Mouse (Mus musculus) limb, embryonic 11.5 days (tissue): ENCODE measurements around the gene Tmsb15a. TPM values are rescaled to one million over a fixed set of nuclear protein-coding genes. Genes with fewer than 3 reads are reported as not detected.

Experiments used
- ATAC-seq: fragments of 200-750 bp; cut with Nextera tagmentation; 2 replicates; pipeline ENCODE4 v1.8.0; 2017; ENCODE audit warnings: low read depth; ENCODE audit not compliant: insufficient number of reproducible peaks, low FRiP score, low TSS enrichment
- DNase-seq: peaks from one replicate; pipeline ENCODE4 v3.0.0-alpha.2; 2015; ENCODE audit warnings: low spot score
- H3K27ac ChIP-seq: fragments of 300-500 bp; sonication (generic); replicated peaks from 2 replicates; pipeline ENCODE4 v1.5.1; 2014; ENCODE audit warnings: low read depth, mild to moderate bottlenecking, low read length
- H3K27me3 ChIP-seq: fragments of 300-500 bp; sonication (generic); 2 replicates; pipeline ENCODE4 v1.6.1; 2014; ENCODE audit warnings: mild to moderate bottlenecking, low read length, mixed read lengths; ENCODE audit not compliant: control insufficient read depth, insufficient read depth
- H3K36me3 ChIP-seq: fragments of 300-500 bp; sonication (generic); 2 replicates; pipeline ENCODE4 v1.6.1; 2014; ENCODE audit warnings: mild to moderate bottlenecking, low read length, moderate library complexity, mixed read lengths; ENCODE audit not compliant: control insufficient read depth, insufficient read depth
- H3K4me1 ChIP-seq: fragments of 300-500 bp; sonication (generic); 2 replicates; pipeline ENCODE4 v1.6.1; 2014; ENCODE audit warnings: low read length, mixed read lengths; ENCODE audit not compliant: control insufficient read depth, insufficient read depth
- H3K4me2 ChIP-seq: fragments of 300-500 bp; sonication (generic); 2 replicates; pipeline ENCODE4 v1.6.1; 2014; ENCODE audit warnings: low read depth, mild to moderate bottlenecking, moderate library complexity; ENCODE audit not compliant: severe bottlenecking
- H3K4me3 ChIP-seq: fragments of 300-500 bp; sonication (generic); 2 replicates; pipeline ENCODE4 v1.5.1; 2014; ENCODE audit warnings: low read depth, low read length
- H3K9ac ChIP-seq: fragments of 300-500 bp; sonication (generic); 2 replicates; pipeline ENCODE4 v1.6.1; 2014; ENCODE audit warnings: mild to moderate bottlenecking, low read length
- H3K9me3 ChIP-seq: fragments of 300-500 bp; sonication (generic); 2 replicates; pipeline ENCODE4 v1.6.1; 2016; ENCODE audit warnings: low read length; ENCODE audit not compliant: control insufficient read depth
- WGBS: fragments of 180-500 bp; shearing (Covaris S2); extraction: QIAGEN DNeasy Blood & Tissue Kit; methylation state at CpG from one replicate; pipeline ENCODE4 v1.1.7; 2014; 5-methylcytosine and 5-hydroxymethylcytosine counted together
- polyA plus RNA-seq: library from polyadenylated mRNA; unstranded; fragments of >200 nt; fragmentation: Nextera tagmentation; extraction: Ambion mirVana; gene quantifications from 2 replicates; pipeline ENCODE4 v1.2.1, GENCODE M21; 2014

The Tmsb15a gene
- polyA plus RNA-seq, 1 experiment from 2014 or later: not detected

- DNase-seq (no peak), ATAC-seq (no peak)
- H3K9me3 ChIP-seq: no peaks in the 10 kb centered on the region
- no peak overlapping the region for H3K4me3 ChIP-seq
- no peak overlapping the region for H3K9ac ChIP-seq
- H3K27me3 ChIP-seq: peaks cover 2% of the 10 kb centered on the region; the same call in 1 of the 2 replicates
- no peaks in the 10 kb centered on the region for H3K36me3 ChIP-seq
- no peaks in the 10 kb centered on the region for H3K4me1 ChIP-seq
- no peak overlapping the region for H3K4me2 ChIP-seq
- 89% methylated on average over 2 of the region's 2 CpGs for WGBS
- H3K27ac ChIP-seq: no peak overlapping the region
These were observed 13.9 kb upstream of the Tmsb15a start for GRCm38 (mm10) chrX:135738730-135739520.

DNA sequence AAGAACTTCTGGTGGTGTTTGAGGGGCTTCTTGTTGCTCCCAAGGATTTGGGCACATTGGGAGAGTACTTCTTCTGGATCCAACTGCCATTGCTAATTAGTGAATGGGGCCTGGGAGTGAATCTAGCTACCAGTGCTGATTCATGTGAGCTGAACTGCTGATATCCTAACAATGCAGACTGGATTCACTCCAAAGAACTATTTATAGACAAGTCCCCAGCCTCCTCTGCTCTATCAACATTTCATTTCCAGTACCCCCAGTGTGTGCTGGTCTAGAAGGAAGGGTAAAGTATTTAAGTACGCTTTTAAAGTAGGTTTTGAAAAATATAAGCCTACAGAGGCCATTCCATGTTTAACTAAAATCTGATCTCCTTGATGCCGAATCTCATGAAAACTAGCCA, 12.2 kb downstream of the Tmsb15a start:
- Histone ChIP-seq H3K4me2 (no peak overlapping the region), H3K4me1 (no peaks in the 10 kb centered on the region), H3K9me3 (no peaks in the 10 kb centered on the region), H3K9ac (no peak overlapping the region), H3K4me3 (no peak overlapping the region), H3K36me3 (no peaks in the 10 kb centered on the region), H3K27ac (no peak overlapping the region), H3K27me3 (no peaks in the 10 kb centered on the region)
- ATAC-seq (no peak), DNase-seq (no peak)
- WGBS: 83% methylated on average over 2 of the region's 2 CpGs

- H3K27ac ChIP-seq: no peak overlapping the region
- ATAC-seq (no peak), DNase-seq (no peak)
- no peaks in the 10 kb centered on the region for H3K36me3 ChIP-seq
- no peaks in the 10 kb centered on the region for H3K27me3 ChIP-seq
- 57% methylated on average over 2 of the region's 2 CpGs for WGBS
- H3K4me2 ChIP-seq: no peak overlapping the region
- no peaks in the 10 kb centered on the region for H3K4me1 ChIP-seq
- no peak overlapping the region for H3K4me3 ChIP-seq
- H3K9me3 ChIP-seq: no peaks in the 10 kb centered on the region
- no peak overlapping the region for H3K9ac ChIP-seq
These were observed 20.7 kb downstream of the Tmsb15a start for GRCm38 (mm10) chrX:135704349-135704748.

DNA sequence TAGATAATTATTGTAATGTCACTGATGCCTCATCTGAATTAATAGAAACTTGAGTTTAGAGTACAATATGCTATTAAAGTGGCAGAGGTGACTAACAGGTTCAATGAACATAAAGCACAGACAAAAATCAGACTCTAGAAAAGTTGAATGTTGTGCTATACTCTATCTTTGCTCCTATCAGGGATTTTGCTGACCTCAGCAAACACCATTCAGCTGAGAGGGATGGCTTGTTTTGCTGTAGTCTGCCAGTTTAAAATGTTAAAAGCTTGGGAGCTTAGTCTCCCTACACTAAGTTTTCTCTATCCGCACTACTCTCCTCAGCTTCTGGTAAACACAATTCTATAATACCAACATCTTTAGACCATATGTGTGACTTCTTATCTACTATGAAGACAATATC, 21.9 kb downstream of the Tmsb15a start:
- no peak for DNase-seq
- Histone ChIP-seq H3K27ac (no peak overlapping the region), H3K4me2 (no peak overlapping the region), H3K9me3 (no peaks in the 10 kb centered on the region), H3K4me3 (no peak overlapping the region), H3K9ac (no peak overlapping the region), H3K36me3 (no peaks in the 10 kb centered on the region), H3K27me3 (no peaks in the 10 kb centered on the region), H3K4me1 (no peaks in the 10 kb centered on the region)
- ATAC-seq: no peak
- 96% methylated on average over 1 of the region's 1 CpGs for WGBS

DNA sequence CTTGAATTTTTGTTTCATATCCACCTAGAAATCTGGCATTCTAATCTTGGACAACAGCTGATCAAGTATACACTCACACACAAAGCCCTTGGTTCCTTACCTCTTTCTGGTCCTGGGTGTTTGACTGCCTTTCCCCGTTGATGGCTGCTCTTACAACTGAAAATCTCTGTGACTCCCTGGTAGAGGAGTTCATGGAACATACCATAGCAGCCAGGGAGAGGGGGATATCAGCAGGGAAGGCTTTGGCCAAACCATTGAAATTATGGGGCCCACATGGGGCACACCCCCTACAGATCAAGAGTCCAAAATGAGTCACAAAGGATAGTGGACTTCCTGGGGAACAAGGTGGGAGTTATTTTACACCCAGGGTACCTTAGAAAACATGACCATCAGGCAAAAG, 31.4 kb downstream of the Tmsb15a start, which contains the start of gene Tcp11x2:
Gene Tcp11x2 (minus strand): TSS at position 158 of the 400 bp plus-strand sequence.
- Histone ChIP-seq H3K9ac (no peak within 1 kb of the TSS), H3K4me2 (no peak within 1 kb of the TSS), H3K27me3 (no peaks in the 10 kb centered on the region; the same call in 1 of the 2 replicates), H3K27ac (no peak within 1 kb of the TSS), H3K36me3 (no peaks in the 10 kb centered on the region), H3K4me3 (no peak within 1 kb of the TSS), H3K9me3 (no peaks in the 10 kb centered on the region), H3K4me1 (no peaks in the 10 kb centered on the region)
- WGBS: 55% methylated on average over 1 of the region's 1 CpGs
- no peak for DNase-seq
- ATAC-seq: no peak

GRCm38 (mm10) chrX:135687802-135688201, 37.3 kb downstream of the Tmsb15a start:
- DNase-seq (no peak), ATAC-seq (no peak)
- Histone ChIP-seq H3K9ac (no peak overlapping the region), H3K27ac (no peak overlapping the region), H3K4me3 (no peak overlapping the region), H3K9me3 (no peaks in the 10 kb centered on the region), H3K4me2 (no peak overlapping the region), H3K36me3 (no peaks in the 10 kb centered on the region), H3K27me3 (peaks cover 7% of the 10 kb centered on the region; the same call in 1 of the 2 replicates), H3K4me1 (no peaks in the 10 kb centered on the region)
- WGBS: 80% methylated on average over 3 of the region's 3 CpGs

DNA sequence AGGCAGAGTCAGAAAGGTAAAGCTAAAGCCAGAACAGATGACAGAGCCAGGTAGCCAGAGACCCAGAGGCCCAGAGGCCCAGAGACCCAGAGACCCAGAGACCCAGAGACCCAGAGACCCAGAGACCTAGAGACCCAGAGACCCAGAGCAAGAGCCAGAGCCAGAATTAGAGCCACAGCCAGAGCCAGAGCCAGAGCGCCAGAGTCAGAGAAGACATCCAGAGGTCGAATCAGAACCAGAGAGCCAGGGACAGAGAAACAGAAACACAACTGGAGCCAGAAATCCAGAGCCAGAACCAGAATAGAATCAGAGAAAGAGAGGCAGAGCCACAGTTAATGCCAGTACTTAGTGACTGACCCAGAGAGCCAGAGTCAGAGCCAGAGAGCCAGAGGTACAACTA, 43.2 kb downstream of the Tmsb15a start:
- no peak for ATAC-seq
- no peak overlapping the region for H3K4me3 ChIP-seq
- H3K36me3 ChIP-seq: no peaks in the 10 kb centered on the region
- 73% methylated on average over 2 of the region's 2 CpGs for WGBS
- H3K9me3 ChIP-seq: no peaks in the 10 kb centered on the region
- H3K27me3 ChIP-seq: peaks cover 6% of the 10 kb centered on the region; the same call in 1 of the 2 replicates
- no peak overlapping the region for H3K9ac ChIP-seq
- no peak overlapping the region for H3K4me2 ChIP-seq
- DNase-seq: no peak
- H3K27ac ChIP-seq: no peak overlapping the region
- H3K4me1 ChIP-seq: no peaks in the 10 kb centered on the region
